Mouse (Mus musculus) kidney, postnatal 14 days (tissue): ENCODE data around the gene Gm30191.
A peak's percentile ranks its signal among the peaks of the same experiment; 100 is the strongest.

Experiments used
- DNase-seq: peaks from one replicate; pipeline ENCODE4 v3.0.0; 2022; ENCODE audit warnings: mixed read lengths

Gene Gm30191

GRCm38 (mm10) chr4:134246719-134247258 lies at the start of gene Gm30191:
TSS of gene Gm30191 (plus strand) at chr4:134246935.
- DNase-seq = no peak

- no peak for DNase-seq
These were observed 47.4 kb upstream of the Gm30191 start for GRCm38 (mm10) chr4:134199371-134199770.

GRCm38 (mm10) chr4:134202904-134203303 lies 43.8 kb upstream of the Gm30191 start, which contains the start of gene Gm7534:
TSS of gene Gm7534 (minus strand) at chr4:134203004.
- no peak for DNase-seq

- DNase-seq = no peak
These were observed 43.3 kb upstream of the Gm30191 start for GRCm38 (mm10) chr4:134203340-134203896.

DNA sequence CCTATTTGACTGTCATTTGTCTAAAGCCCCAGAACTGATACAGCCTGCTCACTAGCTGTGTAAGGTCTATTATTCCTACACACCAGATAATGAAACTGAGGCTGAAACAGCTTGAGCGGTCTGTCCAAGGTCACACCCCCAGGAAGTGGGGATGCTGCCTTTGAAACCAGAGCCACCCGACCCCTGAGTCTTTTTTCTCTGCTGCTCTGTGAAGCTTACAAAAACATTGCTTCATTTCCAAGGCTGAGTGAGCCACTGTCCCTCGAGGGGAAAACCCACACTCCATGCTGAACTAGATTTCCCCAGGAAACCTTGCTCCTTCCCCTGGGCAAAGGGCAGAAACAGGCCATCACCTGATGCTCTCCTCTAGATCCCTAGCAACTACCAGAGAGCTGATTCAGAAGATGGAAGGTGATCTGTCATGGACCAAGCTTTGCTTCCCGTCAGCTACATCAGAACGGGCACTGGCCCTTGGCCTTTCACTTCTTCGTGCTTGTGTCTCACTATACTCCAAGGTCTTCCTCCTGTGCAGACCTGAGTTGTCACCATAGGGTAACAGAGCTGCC lies 40.2 kb upstream of the Gm30191 start:
- DNase-seq = no peak

DNA sequence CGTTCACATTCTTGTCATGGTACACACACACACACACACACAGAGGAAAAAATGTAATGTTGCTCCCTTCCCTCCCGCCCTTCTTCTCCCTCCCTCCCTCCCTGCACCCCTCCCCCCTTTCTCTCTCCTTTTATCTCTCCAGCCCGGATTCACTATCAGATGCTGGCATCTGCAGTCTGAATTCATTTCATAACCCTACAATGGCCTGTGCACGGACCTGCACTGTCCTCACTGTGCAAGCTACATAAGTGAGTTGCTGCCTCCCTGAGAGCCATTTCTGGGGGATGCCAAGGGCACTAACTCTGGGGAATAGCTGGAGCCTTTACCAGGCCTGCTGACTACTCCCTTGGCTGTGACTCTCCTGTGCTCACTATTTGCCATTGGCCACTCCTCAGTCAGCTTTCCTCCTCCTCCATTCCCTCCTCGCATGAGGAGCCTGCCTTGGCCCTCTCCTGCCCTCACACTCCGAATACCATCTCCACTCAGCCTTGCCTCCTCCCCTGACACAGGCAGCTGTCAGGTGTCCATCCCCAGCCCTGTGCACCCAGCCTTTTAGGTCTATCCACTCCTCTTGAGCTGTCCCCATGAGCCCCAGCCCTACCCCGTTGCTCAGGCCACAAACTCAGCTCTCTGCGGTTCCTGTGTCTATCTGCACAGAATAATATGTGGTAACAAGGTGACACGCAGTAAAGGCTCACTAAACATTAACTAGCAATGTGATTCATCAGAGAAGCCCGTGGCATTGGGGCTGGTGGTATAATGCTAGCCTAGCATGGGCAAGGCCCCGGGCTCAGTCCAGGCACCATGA lies 23.7 kb upstream of the Gm30191 start:
- peak; percentile 54 for DNase-seq

DNA sequence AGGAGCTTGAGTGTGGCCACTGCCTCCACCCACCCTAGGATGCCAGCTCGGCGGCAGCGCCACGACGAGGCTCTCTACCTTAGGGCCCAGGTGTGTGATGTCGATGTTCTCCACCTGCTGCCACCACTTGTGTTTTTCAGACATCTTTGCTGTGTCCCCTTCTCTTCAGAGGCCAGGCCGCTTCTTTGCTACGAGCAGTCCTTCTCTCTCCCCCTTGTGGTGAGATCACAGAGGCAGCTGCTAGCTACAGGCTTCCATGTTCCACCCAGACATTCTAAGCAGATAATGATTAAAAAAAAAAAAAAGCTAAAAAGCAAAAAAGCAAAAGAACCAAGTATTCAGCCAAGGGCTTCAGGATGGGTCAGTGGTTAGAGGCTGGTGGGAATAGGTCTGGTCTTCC lies 19.5 kb upstream of the Gm30191 start, which contains the start of gene Catsper4:
Gene Catsper4 (minus strand): TSS at position 190 of the 400 bp plus-strand sequence.
- no peak for DNase-seq

- DNase-seq = no peak
These were observed 16.3 kb upstream of the Gm30191 start for GRCm38 (mm10) chr4:134230431-134230830.

GRCm38 (mm10) chr4:134234876-134235275 lies 11.9 kb upstream of the Gm30191 start:
- DNase-seq = no peak

- DNase-seq = no peak
These were observed 9.0 kb upstream of the Gm30191 start for GRCm38 (mm10) chr4:134237582-134238278.

GRCm38 (mm10) chr4:134238279-134238651 lies 8.5 kb upstream of the Gm30191 start, which contains the start of gene Cnksr1:
TSS of gene Cnksr1 (minus strand) at chr4:134238399.
- peak; percentile 94 for DNase-seq

DNA sequence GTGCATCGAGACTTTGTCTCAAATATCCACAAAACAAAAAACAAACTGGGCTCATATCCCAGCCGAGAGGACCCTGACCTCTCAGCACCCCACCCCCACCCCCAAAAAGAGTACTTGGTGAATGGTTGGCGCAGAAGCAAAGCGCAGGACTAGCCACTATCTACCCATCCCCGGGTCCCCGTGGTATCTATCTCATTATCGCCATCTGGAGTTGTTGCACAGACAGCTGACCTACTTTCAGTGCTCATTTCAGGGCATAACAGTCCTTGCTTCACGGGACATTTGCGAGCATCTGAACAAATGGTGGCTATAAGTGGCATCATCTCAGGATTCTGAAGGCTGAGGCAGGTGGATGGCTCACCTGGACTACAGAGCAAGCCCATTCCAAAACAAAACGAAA lies 8.0 kb upstream of the Gm30191 start:
- DNase-seq = no peak

DNA sequence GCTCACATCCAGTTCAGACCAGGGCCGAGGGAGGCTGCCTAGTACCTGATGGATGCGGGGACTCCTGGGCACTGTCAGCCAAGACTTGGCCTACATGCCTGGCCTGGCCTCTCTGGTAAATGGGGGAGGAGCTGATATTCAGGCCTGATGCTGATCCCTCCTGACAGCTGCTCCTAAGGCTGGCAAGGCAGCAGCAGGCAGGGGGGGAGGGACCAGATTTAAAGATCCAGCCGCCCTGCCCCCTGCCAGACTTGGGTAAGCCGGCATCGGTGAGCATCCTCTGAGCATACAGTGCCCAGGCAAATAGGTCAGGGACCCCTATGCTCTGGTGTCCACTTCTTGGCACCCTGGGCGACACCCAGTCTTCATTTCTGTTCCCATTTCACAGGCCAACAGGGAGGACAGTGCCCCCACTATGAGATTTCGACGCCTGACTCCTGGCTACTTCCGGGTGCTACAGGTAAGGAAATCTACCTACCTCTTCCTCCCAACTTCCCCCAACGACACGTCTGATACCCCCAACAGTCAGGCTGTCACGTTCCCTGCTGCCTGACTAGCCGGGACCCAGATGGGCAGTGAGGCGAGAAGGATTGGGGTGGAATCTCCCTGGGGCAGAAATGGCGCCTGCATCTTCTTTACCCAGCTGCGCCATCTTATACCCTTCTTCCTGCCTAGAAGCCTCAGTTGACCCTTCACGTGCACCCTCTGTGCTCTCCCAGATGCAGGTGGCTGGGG lies 3.1 kb upstream of the Gm30191 start, which contains the start of gene E130218I03Rik:
Gene E130218I03Rik (plus strand): TSS at position 147 of the 735 bp plus-strand sequence.
- DNase-seq = no peak

- DNase-seq = peak; percentile 96
These were observed 1.4 kb upstream of the Gm30191 start, which contains the start of gene Zfp593 for GRCm38 (mm10) chr4:134245148-134245843. TSS of gene Zfp593 (minus strand) at chr4:134245592.

GRCm38 (mm10) chr4:134246256-134246655 lies 479 bp upstream of the Gm30191 start:
- no peak for DNase-seq

DNA sequence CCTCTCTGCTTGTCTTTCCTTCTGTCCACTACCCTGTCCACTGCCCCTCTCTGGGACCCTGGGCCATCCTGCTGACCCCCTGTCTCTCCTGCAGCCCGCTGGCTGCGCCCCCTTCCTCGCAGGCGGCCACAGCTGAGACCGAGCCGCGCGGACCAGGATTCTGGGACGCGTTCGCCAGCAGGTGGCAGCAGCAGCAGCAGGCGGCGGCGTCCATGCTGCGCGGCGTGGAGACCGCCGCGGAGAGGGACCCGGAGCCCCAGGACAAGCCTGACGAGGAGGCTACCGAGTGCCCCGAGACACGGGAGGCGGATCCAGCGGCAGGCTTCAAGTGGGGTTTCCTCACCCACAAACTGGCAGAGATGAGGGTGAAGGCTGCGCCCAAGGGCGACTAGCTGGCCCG lies 2.9 kb downstream of the Gm30191 start:
- DNase-seq = peak; percentile 81

- DNase-seq = no peak
These were observed 3.6 kb downstream of the Gm30191 start for GRCm38 (mm10) chr4:134250116-134250929.

- no peak for DNase-seq
These were observed 4.2 kb downstream of the Gm30191 start for GRCm38 (mm10) chr4:134250930-134251240.

DNA sequence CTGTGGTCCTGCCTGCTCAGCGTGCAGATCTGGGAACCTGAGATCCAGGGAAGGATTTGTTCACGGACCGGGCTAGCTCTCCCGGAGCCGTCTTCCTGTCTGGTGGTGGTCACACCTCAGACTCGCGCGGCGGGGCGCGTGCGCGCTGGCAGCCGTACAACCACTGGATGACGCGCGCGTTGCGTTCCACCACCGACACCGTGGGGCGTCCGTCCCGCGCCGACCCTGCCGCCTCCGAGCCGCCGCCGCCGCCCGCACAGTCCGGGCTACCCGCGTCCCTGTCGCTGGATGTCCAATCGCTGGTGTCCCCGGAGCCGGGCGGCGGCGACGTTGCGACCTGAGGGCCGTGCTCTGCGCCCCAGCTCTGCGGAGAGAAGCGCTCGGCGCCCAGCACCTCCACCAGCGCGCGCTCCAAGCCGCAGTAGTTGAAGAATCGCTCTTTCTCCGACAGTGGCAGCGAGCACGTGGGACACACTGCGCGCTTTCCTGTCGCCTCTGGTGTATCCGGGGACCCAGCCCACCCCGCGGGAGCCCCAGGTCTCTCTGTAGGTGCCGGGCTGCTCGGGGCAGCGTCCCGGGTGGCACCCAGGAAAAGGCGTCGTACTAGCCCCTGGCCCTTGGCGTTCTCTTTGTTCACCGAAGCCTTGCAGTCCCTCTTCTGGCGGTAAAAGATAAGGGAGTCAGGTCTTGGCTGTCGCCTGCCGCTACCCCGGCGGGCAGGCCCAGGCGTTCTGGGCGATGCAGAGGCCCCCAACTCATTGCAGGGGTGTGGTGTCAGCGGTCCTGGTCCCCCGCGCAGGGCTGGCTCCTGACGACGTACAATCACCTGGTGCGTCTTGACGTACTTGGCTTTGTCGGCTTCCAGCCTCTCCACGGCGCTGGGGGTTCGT lies 4.8 kb downstream of the Gm30191 start:
- DNase-seq = peak; percentile 48
